In genomic region chr7:25390986-25391385, GRCm38 (mm10) we compare ENCODE assay signal across 16 mouse cellular contexts. TPM values are rescaled to one million over a fixed set of nuclear protein-coding genes. Genes with fewer than 3 reads are reported as not detected.
DNase-seq lines count a peak whose midpoint lies in the region; ATAC-seq and TF ChIP-seq lines count a peak whose summit lies in the region.
"Had no signal": no experiment of that assay in that cellular context is flagged by ENCODE, and none has a peak within 500 bp of the region (broad histone marks: within the 10 kb centered on the region; RNA-seq: fewer than 3 reads in every experiment).

No protein-coding gene starts in this region.

- no peaks in the 10 kb centered on the region for H3K27me3 ChIP-seq in heart, embryonic 13.5 days (replicated peaks)
- H3K27me3 ChIP-seq in liver, adult 2 months (ENCODE audit: control insufficient read depth, insufficient read depth, low read length), result no peaks in the 10 kb centered on the region
- H3K27me3 ChIP-seq in liver, embryonic 13.5 days, result peaks cover 9% of the 10 kb centered on the region; the same call in 1 of the 2 replicates
- H3K27me3 ChIP-seq: embryonic facial prominence, embryonic 12.5 days; neural tube, embryonic 15.5 days had no signal

- no peak overlapping the region for H3K4me2 ChIP-seq in heart, embryonic 13.5 days
- H3K4me2 ChIP-seq in liver, embryonic 13.5 days, result no peak overlapping the region
- H3K4me2 ChIP-seq: embryonic facial prominence, embryonic 12.5 days; neural tube, embryonic 15.5 days had no signal

- TF ChIP-seq CTCF in liver, adult 2 months (IDR thresholded peaks at IDR 0.05; ENCODE audit: low read depth, low read length), result no peak

- H3K27ac ChIP-seq in heart, embryonic 13.5 days (replicated peaks), result no peak overlapping the region
- peak overlapping the region; percentile 93 for H3K27ac ChIP-seq in liver, adult 2 months (replicated peaks; ENCODE audit: insufficient read depth, low read depth, low read length)
- peak overlapping the region; percentile 65 for H3K27ac ChIP-seq in liver, embryonic 13.5 days
- H3K27ac ChIP-seq: embryonic facial prominence, embryonic 12.5 days; neural tube, embryonic 15.5 days had no signal

- DNase-seq in heart, adult 8-10 months (ENCODE audit: low spot score), result no peak
- DNase-seq in liver, adult 2 months (ENCODE audit: extremely low read depth, low read depth, low spot score), result peak; percentile 67
- no peak for DNase-seq in liver
- peak; percentile 49 for DNase-seq in adrenal gland, postnatal 25 days
- DNase-seq in liver, embryonic 13.5 days, result no peak
- DNase-seq in frontal cortex, postnatal 25 days (ENCODE audit: low spot score in 2 of 2), result no peak
- no peak for DNase-seq in urinary bladder, postnatal 4 days (ENCODE audit: low spot score in 2 of 2)
- DNase-seq: right cerebral cortex, postnatal 4 days; thymus, adult 18-20 months had no signal

- no peak for TF ChIP-seq POLR2A in liver, adult 2 months (IDR thresholded peaks at IDR 0.05; ENCODE audit: extremely low read depth, insufficient read depth, low read length)

- H3K9ac ChIP-seq in heart, embryonic 13.5 days, result peak overlapping the region; percentile 52; the same call in 1 of the 2 replicates
- H3K9ac ChIP-seq in liver, adult 2 months (ENCODE audit: low read depth, low read length), result peak overlapping the region; percentile 43
- peak overlapping the region; percentile 36 for H3K9ac ChIP-seq in liver, embryonic 13.5 days
- H3K9ac ChIP-seq: embryonic facial prominence, embryonic 12.5 days; neural tube, embryonic 15.5 days had no signal

- no peak overlapping the region for H3K4me3 ChIP-seq in heart, embryonic 13.5 days
- H3K4me3 ChIP-seq in liver, adult 2 months (ENCODE audit: insufficient read depth, low read depth, low read length), result no peak overlapping the region
- H3K4me3 ChIP-seq in liver, embryonic 13.5 days (replicated peaks), result no peak overlapping the region
- H3K4me3 ChIP-seq: embryonic facial prominence, embryonic 12.5 days; neural tube, embryonic 15.5 days had no signal

- H3K9me3 ChIP-seq in heart, embryonic 13.5 days, result no peaks in the 10 kb centered on the region
- no peaks in the 10 kb centered on the region for H3K9me3 ChIP-seq in liver, embryonic 13.5 days (replicated peaks)
- H3K9me3 ChIP-seq: embryonic facial prominence, embryonic 12.5 days; neural tube, embryonic 15.5 days had no signal

- ATAC-seq in heart, embryonic 13.5 days (ENCODE audit: extremely low read depth, insufficient number of reproducible peaks, low FRiP score, low TSS enrichment), result no peak
- no peak for ATAC-seq in liver, embryonic 13.5 days (ENCODE audit: low read depth)

- H3K79me2 ChIP-seq in liver, adult 2 months (ENCODE audit: control insufficient read depth, insufficient read depth, low read length), result peaks cover 14% of the 10 kb centered on the region; the same call in 1 of the 2 replicates

- H3K36me3 ChIP-seq in heart, embryonic 13.5 days, result peaks cover 15% of the 10 kb centered on the region
- peaks cover 9% of the 10 kb centered on the region for H3K36me3 ChIP-seq in liver, adult 2 months (ENCODE audit: control insufficient read depth, insufficient read depth, low read length)
- 0 out of 2 replicates have a peak, but pooled peaks cover 4% of the 10 kb centered on the region for H3K36me3 ChIP-seq in liver, embryonic 13.5 days

- peaks cover 49% of the 10 kb centered on the region for H3K4me1 ChIP-seq in heart, embryonic 13.5 days
- H3K4me1 ChIP-seq in liver, adult 2 months (ENCODE audit: control insufficient read depth, insufficient read depth, low read length), result peaks cover 50% of the 10 kb centered on the region
- H3K4me1 ChIP-seq in liver, embryonic 13.5 days (replicated peaks), result peaks cover 79% of the 10 kb centered on the region

- 64% methylated on average over 2 of the region's 2 CpGs for WGBS in heart, embryonic 13.5 days
- 19% methylated on average over 2 of the region's 2 CpGs for WGBS in liver, adult 2 months
- 49% methylated on average over 2 of the region's 2 CpGs for WGBS in liver, embryonic 13.5 days (ENCODE audit: insufficient replicate concordance)

RNA-seq across cellular contexts. Expression of gene Lipe, which starts 7.5 kb away (rescaled TPM):
- 5.7 and 6.9 TPM in 2 replicates for polyA plus RNA-seq in heart, embryonic 13.5 days (2015; fragmentation: Nextera tagmentation; extraction: Ambion mirVana)
- total RNA-seq in heart, adult 8-10 months (2022), result 10 to 100 TPM; 34.3 to 45.6 (median 40.1) TPM
- 8.3 and 8.7 TPM in 2 replicates for total RNA-seq in liver, adult 2 months (2014; rRNA removed)
- polyA plus RNA-seq in liver, adult 2 months (2012; rRNA removed), result 9.8 and 11.3 TPM in 2 replicates
- total RNA-seq in adrenal gland, postnatal 25 days (2021), result 295 and 303 TPM in 2 replicates
- polyA plus RNA-seq in liver, embryonic 13.5 days (2015; fragmentation: Nextera tagmentation; extraction: Ambion mirVana), result 2.4 and 2.7 TPM in 2 replicates

RNA-seq across cellular contexts. Expression of gene Cnfn, which starts 21.5 kb away (rescaled TPM):
- polyA plus RNA-seq in heart, embryonic 13.5 days (2015; fragmentation: Nextera tagmentation; extraction: Ambion mirVana), result not detected in 2 replicates
- total RNA-seq in heart, adult 8-10 months (2022), result not detected
- total RNA-seq in liver, adult 2 months (2014; rRNA removed), result not detected in 2 replicates
- not detected in 2 replicates for polyA plus RNA-seq in liver, adult 2 months (2012; rRNA removed)
- not detected in 2 replicates for total RNA-seq in adrenal gland, postnatal 25 days (2021)
- polyA plus RNA-seq in liver, embryonic 13.5 days (2015; fragmentation: Nextera tagmentation; extraction: Ambion mirVana), result 0.15 TPM in 1 of 2 replicates, not detected in the other
- total RNA-seq: hematopoietic stem cell, adult 5-6 weeks; megakaryocyte-erythroid progenitor cell, adult 5-6 weeks had no signal
- polyA plus RNA-seq: frontal cortex, adult 2 months; limb, embryonic 11.5 days had no signal

RNA-seq across cellular contexts. Expression of gene Cxcl17, which starts 21.7 kb away (rescaled TPM):
- 0.27 and 0.40 TPM in 2 replicates for polyA plus RNA-seq in heart, embryonic 13.5 days (2015; fragmentation: Nextera tagmentation; extraction: Ambion mirVana)
- not detected for total RNA-seq in heart, adult 8-10 months (2022)
- not detected in 2 replicates for total RNA-seq in liver, adult 2 months (2014; rRNA removed)
- polyA plus RNA-seq in liver, adult 2 months (2012; rRNA removed), result not detected in 2 replicates
- total RNA-seq in adrenal gland, postnatal 25 days (2021), result not detected in 2 replicates
- not detected in 2 replicates for polyA plus RNA-seq in liver, embryonic 13.5 days (2015; fragmentation: Nextera tagmentation; extraction: Ambion mirVana)
- total RNA-seq: hematopoietic stem cell, adult 5-6 weeks; megakaryocyte-erythroid progenitor cell, adult 5-6 weeks had no signal
- polyA plus RNA-seq: frontal cortex, adult 2 months had no signal

Comparison
In these comparisons a context has a peak if more than half of its experiments do, and no peak if none do; other contexts are left out.
1. DNase-seq: peak in liver, adult 2 months (single experiment) and adrenal gland, postnatal 25 days (single experiment); none in heart, adult 8-10 months (single experiment), liver (single experiment), liver, embryonic 13.5 days (single experiment), frontal cortex, postnatal 25 days (0 of 2) and urinary bladder, postnatal 4 days (0 of 2).
2. Peak in every context shown above with its lines, with median percentiles within 50 percentile points of each other: H3K9ac ChIP-seq.